Mouse (Mus musculus) adrenal gland, adult (tissue): ENCODE data around the gene Chrdl2.
"Not testable (repeated sequence)": the region's sequence is repeated elsewhere in the genome, so short reads cannot be mapped to it uniquely, and the experiment has no call there.

ENCODE experiments used
- DNase-seq, 2 experiments: peaks; one replicate each; pipeline ENCODE4 v3.0.0; 2022 to 2023; ENCODE audit warnings: low spot score in 1 of 2; ENCODE audit not compliant: inconsistent age in 2 of 2

Chrdl2 gene

GRCm38 (mm10) chr7:100005790-100006189 lies at the start of gene Chrdl2:
TSS of gene Chrdl2 (plus strand) at chr7:100006172.
- DNase-seq = peak in 1 of 2 experiments; percentile 61

GRCm38 (mm10) chr7:99957226-99957965 lies 48.6 kb upstream of the Chrdl2 start:
- DNase-seq = peak in 1 of 2 experiments; percentile 3

- DNase-seq = peak in 1 of 2 experiments; percentile 3
Observed at GRCm38 (mm10) chr7:99960571-99960970, 45.4 kb upstream of the Chrdl2 start.

GRCm38 (mm10) chr7:99961518-99961917 lies 44.5 kb upstream of the Chrdl2 start:
- peak in 1 of 2 experiments; percentile 15 for DNase-seq

- DNase-seq = peak; percentile 8 to 48
Observed at GRCm38 (mm10) chr7:99962536-99963236, 43.3 kb upstream of the Chrdl2 start.

GRCm38 (mm10) chr7:99963237-99963860 lies 42.6 kb upstream of the Chrdl2 start:
- DNase-seq = peak in 1 of 2 experiments; percentile 3

GRCm38 (mm10) chr7:99965020-99965841 lies 40.7 kb upstream of the Chrdl2 start:
- DNase-seq = peak; percentile 64 to 68

GRCm38 (mm10) chr7:99966011-99966721 lies 39.8 kb upstream of the Chrdl2 start:
- DNase-seq = peak in 1 of 2 experiments; percentile 51

- peak in 1 of 2 experiments; percentile 30 for DNase-seq
Observed at GRCm38 (mm10) chr7:99969151-99969550, 36.8 kb upstream of the Chrdl2 start.

- peak in 1 of 2 experiments; percentile 30 for DNase-seq
Observed at GRCm38 (mm10) chr7:99971926-99972325, 34.0 kb upstream of the Chrdl2 start.

GRCm38 (mm10) chr7:99972912-99973311 lies 33.1 kb upstream of the Chrdl2 start:
- DNase-seq = not testable (repeated sequence)

GRCm38 (mm10) chr7:99974208-99974970 lies 31.6 kb upstream of the Chrdl2 start:
- DNase-seq = no peak

GRCm38 (mm10) chr7:99975819-99976575 lies 30.0 kb upstream of the Chrdl2 start:
- DNase-seq = no peak

- peak in 1 of 2 experiments; percentile 35 for DNase-seq
Observed at GRCm38 (mm10) chr7:99978041-99978440, 27.9 kb upstream of the Chrdl2 start.

GRCm38 (mm10) chr7:99979081-99979480 lies 26.9 kb upstream of the Chrdl2 start:
- peak in 1 of 2 experiments; percentile 57 for DNase-seq

GRCm38 (mm10) chr7:99979546-99980131 lies 26.3 kb upstream of the Chrdl2 start:
- peak; percentile 58 to 85 for DNase-seq

GRCm38 (mm10) chr7:99980132-99980591 lies 25.8 kb upstream of the Chrdl2 start, which contains the start of gene Rnf169:
TSS of gene Rnf169 (minus strand) at chr7:99980448.
- peak; percentile 95 to 98 for DNase-seq

GRCm38 (mm10) chr7:99981311-99981710 lies 24.7 kb upstream of the Chrdl2 start:
- peak; percentile 44 to 84 for DNase-seq
